Mouse (Mus musculus): ENCODE measurements around the gene Gm10037. TPM values are rescaled to one million over a fixed set of nuclear protein-coding genes. Genes with fewer than 3 reads are reported as not detected.

Gene Gm10037
- total RNA-seq, 2 experiments from 2014 or later = 0.95 to 1.5 TPM

- DNase-seq = no peak
Measured at GRCm38 (mm10) chr13:67876699-67877254, 45.9 kb downstream of the Gm10037 start.

DNA sequence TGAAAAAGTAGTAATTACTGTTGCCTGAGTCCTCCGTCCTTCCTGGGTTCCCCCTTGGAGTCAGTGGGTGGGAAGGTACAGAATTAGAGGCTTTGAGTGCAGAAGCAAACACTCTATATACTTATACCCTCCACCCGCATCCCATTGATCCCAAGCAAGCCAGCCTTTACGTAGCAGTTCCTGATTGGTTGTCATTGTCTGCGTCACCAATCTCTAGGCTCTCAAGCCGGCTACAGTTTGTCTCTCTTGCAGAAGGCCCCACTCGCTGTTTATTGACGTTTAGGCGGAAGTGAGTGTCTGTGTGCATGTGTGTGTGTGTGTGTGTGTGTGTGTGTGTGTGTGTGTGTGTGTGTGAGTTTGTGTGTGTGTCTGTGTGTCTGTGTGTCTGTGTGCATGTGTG is 53.1 kb downstream of the Gm10037 start:
- DNase-seq = no peak

Other genes with a start within 250 kb of the Gm10037 start
- gene Zfp729b, start 221.4 kb upstream of the Gm10037 start, total RNA-seq (2021) = 1 to 10 TPM; 4.1 to 4.7 TPM
- gene Gm49345, start 193.3 kb upstream of the Gm10037 start, total RNA-seq (2021) = 1 to 10 TPM in 1 of 2 experiments, under 1 TPM in 1; 0.72 to 1.9 TPM
- gene Zfp729a, start 193.3 kb upstream of the Gm10037 start, total RNA-seq (2021) = 1 to 10 TPM; 3.7 to 3.8 TPM
- 1 to 10 TPM; 7.5 to 8.2 TPM for gene Zfp738, start 144.0 kb upstream of the Gm10037 start, total RNA-seq (2021)
- gene Zfp65, start 101.9 kb upstream of the Gm10037 start, total RNA-seq (2021) = 1 to 10 TPM; 6.1 to 6.4 TPM
- gene Zfp85, start 75.9 kb upstream of the Gm10037 start, total RNA-seq (2021) = 1 to 10 TPM; 2.5 to 2.8 TPM
- gene Zfp493, start 51.4 kb upstream of the Gm10037 start, total RNA-seq (2021) = under 1 TPM; 0.17 to 0.43 TPM
- gene Zfp273, start 17.4 kb upstream of the Gm10037 start, total RNA-seq (2021) = 1 to 10 TPM; 1.7 to 2.3 TPM
- not detected for gene BC048507, start 32.2 kb downstream of the Gm10037 start, total RNA-seq (2021)

Measured in heart, postnatal 4 days (tissue).